Mouse (Mus musculus) common myeloid progenitor, adult 5-6 weeks (primary cell): ENCODE measurements around the gene Pcgf1. TPM values are rescaled to one million over a fixed set of nuclear protein-coding genes. Genes with fewer than 3 reads are reported as not detected.

ENCODE experiments used
- ATAC-seq: replicated peaks from 2 replicates; pipeline ENCODE4 v1.8.0; 2016; ENCODE audit warnings: low read depth, mild to moderate bottlenecking, moderate TSS enrichment, inconsistent platforms; ENCODE audit not compliant: poor library complexity, severe bottlenecking
- total RNA-seq: library from RNA; stranded (forward); fragments of 200-1000, 187-1606 nt; gene quantifications from 2 replicates; pipeline ENCODE4 v1.2.3, GENCODE M21; 2017

The Pcgf1 gene
- total RNA-seq, 1 experiment from 2014 or later: 9.3 TPM

GRCm38 (mm10) chr6:83058725-83059124 is 18.9 kb upstream of the Pcgf1 start:
- no peak for ATAC-seq

DNA sequence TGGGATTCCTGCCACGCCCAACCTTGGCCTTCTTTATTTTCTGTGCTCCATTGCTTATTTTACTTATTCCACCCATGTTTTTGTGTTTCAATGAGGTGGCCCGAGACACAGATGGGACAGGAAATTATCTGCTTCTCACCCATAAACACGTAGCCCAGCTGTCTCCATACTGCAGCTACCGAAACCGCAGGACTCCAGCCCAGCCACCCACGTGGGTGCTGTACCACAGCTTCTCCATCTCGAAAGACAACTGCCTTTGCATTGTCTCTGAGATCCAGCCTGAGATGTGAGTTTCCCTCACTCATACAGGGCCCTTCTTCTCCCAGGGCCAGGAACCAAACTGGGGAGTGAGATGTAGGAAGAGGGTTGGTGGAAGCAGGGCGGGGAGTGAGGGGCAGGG is 11.7 kb upstream of the Pcgf1 start:
- ATAC-seq: peak; percentile 31

DNA sequence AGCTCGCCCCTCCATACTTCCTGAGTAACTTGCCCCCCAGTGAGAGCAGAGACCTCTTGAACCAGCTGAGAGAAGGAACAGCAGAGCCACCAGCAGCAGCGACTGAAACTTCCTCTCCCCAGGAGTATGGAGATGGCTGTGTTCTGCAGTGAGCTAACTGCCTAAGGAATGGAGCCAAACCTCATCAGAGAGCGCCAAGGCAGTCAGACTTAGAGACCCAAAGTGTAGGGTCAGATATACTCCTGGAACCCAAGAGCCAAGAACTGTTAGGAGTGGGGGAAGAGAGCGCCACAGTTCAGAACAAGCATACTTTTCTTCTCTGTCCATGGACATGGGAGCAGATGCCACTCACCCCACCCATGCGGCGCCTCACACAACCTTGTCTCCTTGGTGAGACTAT is 11.2 kb upstream of the Pcgf1 start:
- no peak for ATAC-seq

DNA sequence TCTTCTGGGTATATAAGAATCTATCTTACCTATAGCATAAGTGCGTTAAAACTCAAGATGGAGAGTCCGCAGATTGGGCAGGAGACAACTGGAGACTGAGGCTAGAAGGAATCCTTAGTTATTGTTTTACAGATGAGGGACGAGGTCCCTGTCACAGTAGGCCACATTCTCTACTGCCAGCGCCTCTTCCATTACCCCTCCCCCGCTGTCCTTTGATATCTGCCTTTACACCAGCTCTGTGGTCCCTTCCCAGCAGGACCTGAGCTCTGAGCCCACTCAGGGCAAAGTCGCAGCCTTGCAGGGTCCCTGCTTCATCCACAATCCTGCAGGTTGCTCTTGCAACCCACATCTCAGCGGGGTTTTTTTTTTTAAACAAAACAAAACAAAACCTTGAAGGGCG is 9.4 kb upstream of the Pcgf1 start:
- ATAC-seq: no peak

DNA sequence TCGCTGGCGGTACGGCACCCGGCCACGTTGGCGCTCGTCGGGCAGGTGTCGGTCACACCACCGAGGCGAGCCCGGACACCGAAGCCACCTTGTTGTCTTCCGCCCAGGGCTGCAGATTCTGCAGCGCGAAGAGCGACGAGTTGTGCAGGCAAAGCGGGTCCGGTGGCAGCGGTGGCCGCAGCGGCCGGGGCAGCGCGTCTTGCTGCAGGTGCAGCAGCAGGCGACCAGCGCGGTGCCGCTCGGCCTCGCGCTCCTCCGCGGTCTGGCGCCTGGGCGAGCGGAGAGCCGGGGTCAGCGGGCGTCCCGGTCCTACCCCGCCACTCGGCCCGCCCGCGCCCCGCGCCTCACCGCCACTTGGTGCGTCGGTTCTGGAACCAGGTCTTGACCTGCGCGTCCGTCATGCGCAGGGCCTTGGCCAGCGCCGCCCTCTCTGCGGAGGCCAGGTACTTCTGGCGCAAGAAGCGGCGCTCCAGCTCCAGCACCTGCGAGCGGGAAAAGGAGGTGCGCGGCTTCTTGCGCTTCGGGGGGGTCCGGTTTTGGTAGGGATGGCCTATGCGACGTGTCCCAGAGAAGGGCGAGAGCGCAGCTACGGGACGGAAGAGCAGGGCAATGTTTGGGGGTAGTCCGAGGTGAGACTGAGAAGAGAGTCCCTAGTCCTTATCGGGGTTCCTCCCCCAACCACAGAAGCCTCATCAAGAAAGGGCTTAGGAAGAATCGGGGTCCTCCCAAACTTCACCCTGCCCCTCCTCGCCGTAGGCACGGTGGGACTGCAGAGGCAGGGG is 8.8 kb upstream of the Pcgf1 start:
- ATAC-seq: no peak

DNA sequence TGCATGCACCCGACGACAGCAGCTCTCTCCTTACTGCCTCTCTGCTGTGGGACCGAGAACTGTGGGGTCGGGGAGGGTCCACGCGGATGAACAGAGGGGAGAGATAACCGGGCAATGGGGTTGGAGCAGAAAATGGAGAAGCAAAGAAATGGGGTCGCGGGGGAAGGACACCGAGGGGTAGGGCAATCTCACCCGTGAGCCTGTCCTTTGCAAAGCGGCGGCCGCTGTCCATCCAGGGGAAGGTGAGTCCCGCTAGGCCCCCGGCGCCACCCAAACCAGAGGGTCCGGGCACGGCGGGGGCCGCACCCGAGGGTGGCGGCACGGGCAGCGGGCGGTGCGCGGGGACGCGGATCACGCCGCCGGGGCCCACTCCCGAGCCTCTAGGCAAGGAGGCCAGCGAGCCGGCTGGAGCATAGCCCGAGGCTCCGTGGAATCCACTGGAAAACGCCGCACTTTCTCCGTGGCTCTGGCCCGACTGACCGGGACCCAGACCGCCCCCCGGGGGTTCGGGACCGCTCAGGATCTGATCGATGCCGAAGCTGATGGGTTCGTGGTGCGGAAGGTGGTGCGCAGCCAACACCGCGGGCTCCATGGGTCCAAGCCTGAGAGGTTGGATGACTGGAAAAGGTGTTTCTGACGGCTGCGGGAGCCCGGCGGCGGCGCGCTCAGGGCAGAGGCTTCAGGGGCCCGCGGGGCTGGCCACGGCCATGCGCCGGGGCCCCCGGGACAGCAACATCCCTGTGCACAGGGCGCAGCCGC is 8.0 kb upstream of the Pcgf1 start:
- no peak for ATAC-seq

DNA sequence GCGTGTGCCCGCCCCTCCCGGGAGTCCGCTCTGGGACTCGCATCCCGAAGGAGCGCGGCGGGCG is 7.6 kb upstream of the Pcgf1 start, which contains the start of gene Tlx2:
Gene Tlx2 (minus strand): TSS at position 47 of the 64 bp plus-strand sequence.
- ATAC-seq: no peak

GRCm38 (mm10) chr6:83070311-83071219 is 7.1 kb upstream of the Pcgf1 start:
- 0 out of 2 replicates have a peak, but pooled peaks have one; percentile 17 for ATAC-seq

DNA sequence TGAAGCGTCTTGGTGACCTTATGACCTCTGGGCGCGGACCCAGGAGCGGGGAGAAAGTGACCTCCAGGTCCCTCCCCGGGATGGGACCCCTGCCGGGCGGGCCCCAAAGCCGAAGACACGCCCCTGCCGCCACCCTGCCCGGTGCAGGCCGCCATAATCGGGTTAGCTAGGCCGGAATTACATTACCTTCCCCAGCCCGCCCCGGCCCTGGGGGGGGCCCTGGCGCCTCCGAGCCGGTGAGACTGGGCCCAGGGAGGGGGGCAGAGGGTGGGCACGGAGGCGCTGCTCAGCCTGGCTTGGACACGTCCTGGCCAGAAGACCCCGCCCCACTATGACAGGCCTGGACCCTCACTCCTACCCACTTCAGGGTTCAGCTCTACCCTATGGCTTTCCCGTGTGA is 6.4 kb upstream of the Pcgf1 start:
- no peak for ATAC-seq

GRCm38 (mm10) chr6:83074979-83075378 is 2.7 kb upstream of the Pcgf1 start:
- no peak for ATAC-seq

- peak; percentile 93 for ATAC-seq
These were observed 722 bp downstream of the Pcgf1 start for GRCm38 (mm10) chr6:83078324-83078858.

DNA sequence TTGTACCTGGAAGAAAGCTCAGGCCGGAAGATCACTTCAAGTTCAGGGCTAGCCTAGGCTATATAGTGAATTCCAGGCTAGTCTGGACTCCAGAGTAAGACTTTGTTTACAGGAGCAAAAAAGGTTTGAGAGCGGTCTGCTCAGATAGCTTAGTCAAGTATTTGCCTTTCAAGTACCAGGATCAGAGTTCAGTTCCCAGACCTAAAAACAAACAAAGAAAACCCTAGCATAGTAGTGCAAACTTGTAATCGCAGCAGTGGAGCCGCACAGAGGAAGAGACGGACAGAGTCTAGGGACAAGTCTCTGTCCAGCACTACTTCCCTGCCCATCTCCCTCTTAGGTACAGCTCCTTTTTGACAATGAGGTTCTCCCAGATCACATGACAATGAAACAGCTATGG is 2.5 kb downstream of the Pcgf1 start:
- no peak for ATAC-seq

DNA sequence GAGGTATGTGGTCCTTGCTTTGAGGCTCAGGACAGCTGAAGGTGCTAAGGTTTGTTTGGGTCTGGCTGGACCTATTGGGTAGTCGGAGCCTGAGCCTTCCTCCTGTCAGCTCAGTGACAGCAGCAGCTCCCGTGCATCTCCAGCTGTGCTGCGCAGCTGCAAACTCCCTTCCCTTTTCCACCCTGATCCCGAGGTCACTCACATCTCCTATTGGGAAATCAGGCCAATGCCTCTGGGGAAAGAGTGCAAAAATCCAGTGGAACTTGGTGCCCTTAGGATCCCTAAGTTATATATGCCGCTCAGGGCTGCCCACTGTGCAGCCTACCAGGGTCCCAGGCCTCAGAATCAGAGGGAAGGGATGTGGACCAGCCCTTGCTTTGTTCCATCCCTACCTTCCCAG is 5.8 kb downstream of the Pcgf1 start:
- no peak for ATAC-seq

DNA sequence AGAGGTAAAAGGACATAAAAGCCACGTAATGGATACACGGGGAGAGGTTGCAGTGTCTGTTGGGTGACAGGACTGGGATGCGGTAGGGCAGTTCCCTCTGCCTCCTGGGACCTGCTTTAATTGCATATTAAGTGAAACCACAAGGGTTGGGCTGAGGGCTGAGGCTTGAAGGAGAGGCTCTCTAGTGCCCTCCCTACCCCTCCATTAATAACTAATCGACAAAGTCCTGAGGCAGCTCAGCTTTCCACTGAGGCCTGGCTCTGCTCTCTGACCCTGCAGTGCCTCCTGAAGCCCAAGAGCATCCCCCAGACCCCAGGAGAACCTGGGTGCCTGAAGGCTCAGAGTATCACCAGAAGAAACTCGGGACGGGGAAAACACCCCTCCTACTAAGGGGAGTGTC is 6.8 kb downstream of the Pcgf1 start:
- ATAC-seq: no peak

DNA sequence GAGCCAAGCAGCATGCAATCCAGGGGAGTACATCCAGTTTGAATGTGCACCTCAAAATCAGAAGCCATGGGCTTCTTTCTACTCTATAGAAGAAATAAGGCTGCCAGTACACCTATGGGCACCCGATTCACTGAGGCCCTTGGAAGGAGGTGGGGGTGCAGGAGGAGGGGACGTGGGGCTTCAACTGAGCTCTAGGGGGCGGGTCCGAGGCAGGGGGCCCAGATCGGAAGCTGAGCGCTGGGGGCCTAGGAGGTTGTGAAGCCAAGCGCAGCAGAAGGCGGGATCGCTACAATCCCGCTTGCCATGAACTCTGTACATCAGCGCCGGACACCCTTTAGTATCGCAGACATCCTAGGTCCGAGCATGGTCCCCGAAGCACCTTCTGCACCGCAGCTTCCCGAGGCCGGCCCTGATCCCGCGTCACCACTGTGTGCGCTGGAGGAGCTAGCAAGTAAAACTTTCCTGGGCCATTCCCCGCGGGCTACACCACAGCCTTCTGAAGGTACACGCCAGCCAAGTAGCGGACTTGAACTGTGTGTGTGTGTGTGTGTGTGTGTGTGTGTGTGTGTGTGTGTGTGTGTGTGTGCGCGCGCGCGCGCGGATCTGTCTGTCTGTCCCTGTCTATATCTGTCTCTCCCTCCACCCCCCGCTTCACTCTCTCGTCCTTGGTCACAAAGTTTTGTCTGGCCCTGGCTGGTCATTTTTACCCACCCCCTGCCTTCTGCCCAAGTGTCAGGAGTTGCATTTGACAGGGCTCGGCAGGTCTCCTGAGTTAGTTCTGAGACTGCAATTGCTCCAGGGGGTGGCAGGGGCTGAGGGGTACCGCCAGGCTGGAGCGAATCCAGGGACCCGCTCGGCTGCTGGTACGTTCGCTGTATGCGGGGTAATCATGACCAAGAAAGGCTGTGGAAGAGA is 8.7 kb downstream of the Pcgf1 start, which contains the start of gene Lbx2:
Gene Lbx2 (plus strand): TSS at position 247 of the 915 bp plus-strand sequence.
- ATAC-seq: peak; percentile 46; the same call in 1 of the 2 replicates

- no peak for ATAC-seq
These were observed 9.7 kb downstream of the Pcgf1 start for GRCm38 (mm10) chr6:83087205-83087925.

DNA sequence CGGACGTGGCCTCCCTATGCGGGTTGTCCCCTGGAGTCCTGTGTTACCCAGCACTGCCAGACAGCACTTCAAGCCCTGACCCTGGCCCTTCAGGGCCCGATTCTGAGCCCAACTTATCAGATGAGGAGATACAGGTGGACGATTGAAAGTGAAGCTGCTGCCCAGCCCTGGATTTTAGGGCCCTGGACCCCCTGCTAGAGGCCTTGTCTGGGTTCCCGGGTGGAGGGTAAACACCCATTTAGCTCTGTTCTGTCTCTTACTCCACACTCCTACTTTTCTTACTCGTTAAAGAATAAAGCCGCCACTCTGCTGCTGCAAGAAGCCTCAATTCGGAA is 10.2 kb downstream of the Pcgf1 start:
- no peak; the same call in 1 of the 2 replicates for ATAC-seq

DNA sequence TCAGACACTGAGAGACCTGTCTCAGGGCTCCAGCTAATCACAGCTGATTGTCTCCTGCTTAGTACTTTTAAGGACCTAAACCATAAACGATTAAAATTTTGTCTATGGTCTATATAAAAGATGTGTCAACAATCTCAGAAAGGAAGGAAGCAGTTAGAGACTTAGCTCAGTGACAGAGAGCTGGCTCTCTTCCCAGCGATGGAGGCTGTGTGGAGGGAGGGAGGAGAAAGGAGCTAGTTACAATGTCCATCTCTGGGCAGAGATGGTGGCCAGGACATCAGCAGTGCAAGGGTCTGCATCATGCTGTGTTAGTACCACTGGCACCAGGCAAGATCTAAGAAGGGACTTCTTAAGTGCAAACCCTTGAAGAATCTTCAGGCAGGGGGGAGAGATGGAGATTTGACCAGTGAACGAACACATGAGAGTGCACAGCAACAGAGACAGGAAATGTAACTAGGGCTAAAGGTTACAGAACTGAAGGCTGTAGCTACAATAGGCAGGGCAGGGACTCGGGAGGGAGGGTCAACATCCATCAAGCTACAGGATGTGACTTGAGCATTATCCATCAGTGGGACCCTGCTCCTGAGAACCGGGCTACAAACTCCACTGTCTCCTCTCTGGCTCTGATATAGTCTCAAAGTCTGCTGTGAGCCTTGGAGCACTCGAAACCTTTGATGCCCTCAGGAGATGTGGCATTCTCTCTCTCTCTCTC is 14.9 kb downstream of the Pcgf1 start:
- ATAC-seq: no peak

- ATAC-seq: no peak
These were observed 18.3 kb downstream of the Pcgf1 start for GRCm38 (mm10) chr6:83095968-83096367.
